Mouse (Mus musculus) brain, embryonic 14.5 days (tissue): Measurements from ENCODE around the gene Gm20661.

Source experiments
- CTCF ChIP-seq: fragments of 200-500 bp; IDR thresholded peaks from 2 replicates; pipeline ENCODE4 v1.5.1; 2012; ENCODE audit warnings: inconsistent platforms, mild to moderate bottlenecking, moderate library complexity, borderline replicate concordance; ENCODE audit not compliant: insufficient read depth, insufficient read length; ENCODE audit errors: extremely low read depth
- POLR2A ChIP-seq: fragments of 200-500 bp; IDR thresholded peaks from 2 replicates; pipeline ENCODE4 v1.6.1; 2012; ENCODE audit warnings: mild to moderate bottlenecking, inconsistent platforms, borderline replicate concordance; ENCODE audit not compliant: poor library complexity, insufficient read depth, insufficient read length, severe bottlenecking; ENCODE audit errors: extremely low read depth

DNA sequence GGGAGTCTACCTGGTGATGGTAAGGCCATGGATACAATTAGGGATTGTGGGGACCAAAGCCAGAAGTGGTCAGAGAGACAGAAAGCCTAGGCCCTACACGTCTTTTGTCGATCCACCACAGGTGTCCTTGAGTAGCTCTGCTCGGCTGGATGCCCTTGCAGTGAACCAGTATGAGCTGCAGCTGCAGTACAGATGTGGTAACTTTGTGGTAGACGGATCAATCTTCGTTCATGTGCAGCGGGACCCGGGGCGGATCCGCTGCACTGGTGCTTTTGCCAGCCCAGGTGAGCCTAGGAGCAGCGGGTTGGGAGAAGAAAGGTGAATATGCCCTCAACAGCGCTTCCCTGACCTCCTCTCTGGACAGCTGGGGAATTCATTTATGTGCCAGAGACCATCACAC lies 10.2 kb downstream of the Gm20661 start:
- TF ChIP-seq POLR2A, result no peak
- TF ChIP-seq CTCF, result no peak
